Mouse (Mus musculus) intestine, postnatal 0 days (tissue): ENCODE measurements at regions not wholly inside any gene's neighbourhood (a gene's known extent, or its start where the extent isn't known, plus 50 kb on each side); places are given as distances from the start of the nearest gene placed in this dataset.

Experiments
- ATAC-seq: fragments of 200-750 bp; cut with Nextera tagmentation; 2 replicates; pipeline ENCODE4 v1.8.0; 2017; ENCODE audit warnings: mild to moderate bottlenecking, moderate TSS enrichment, moderate library complexity
- H3K27ac ChIP-seq: fragments of 300-500 bp; sonication (generic); 2 replicates; pipeline ENCODE4 v1.5.1; 2014; ENCODE audit warnings: mild to moderate bottlenecking, low read depth, low read length, moderate library complexity
- H3K27me3 ChIP-seq: fragments of 300-500 bp; sonication (generic); replicated peaks from 2 replicates; pipeline ENCODE4 v1.6.1; 2014; ENCODE audit warnings: low read length, mixed read lengths; ENCODE audit not compliant: control insufficient read depth, insufficient read depth
- H3K36me3 ChIP-seq: fragments of 300-500 bp; sonication (generic); 2 replicates; pipeline ENCODE4 v1.6.1; 2014; ENCODE audit warnings: mild to moderate bottlenecking, moderate library complexity; ENCODE audit not compliant: control insufficient read depth, insufficient read depth
- H3K4me1 ChIP-seq: fragments of 300-500 bp; sonication (generic); replicated peaks from 2 replicates; pipeline ENCODE4 v1.6.1; 2014; ENCODE audit warnings: antibody characterized with exemption, low read length, mixed read lengths; ENCODE audit not compliant: control insufficient read depth, insufficient read depth
- H3K4me2 ChIP-seq: fragments of 300-500 bp; sonication (generic); replicated peaks from 2 replicates; pipeline ENCODE4 v1.6.1; 2014; ENCODE audit warnings: low read depth, mild to moderate bottlenecking, moderate library complexity
- H3K4me3 ChIP-seq: fragments of 300-500 bp; sonication (generic); 2 replicates; pipeline ENCODE4 v1.5.1; 2014; ENCODE audit warnings: low read depth, low read length
- H3K9ac ChIP-seq: fragments of 300-500 bp; sonication (generic); 2 replicates; pipeline ENCODE4 v1.6.1; 2014; ENCODE audit warnings: mild to moderate bottlenecking, low read depth, low read length
- H3K9me3 ChIP-seq: fragments of 300-500 bp; sonication (generic); 2 replicates; pipeline ENCODE4 v1.6.1; 2016; ENCODE audit warnings: mixed run types; ENCODE audit not compliant: control insufficient read depth
- CTCF ChIP-seq: sonication (generic); IDR thresholded peaks from 2 replicates; pipeline ENCODE4 v1.5.1; 2016; ENCODE audit warnings: low read depth, mild to moderate bottlenecking, control low read depth, antibody characterized with exemption, moderate library complexity

- Histone ChIP-seq H3K27ac (no peak overlapping the region), H3K36me3 (no peaks in the 10 kb centered on the region), H3K27me3 (no peaks in the 10 kb centered on the region), H3K4me2 (no peak overlapping the region), H3K4me3 (no peak overlapping the region), H3K4me1 (no peaks in the 10 kb centered on the region), H3K9me3 (no peaks in the 10 kb centered on the region), H3K9ac (no peak overlapping the region)
- ATAC-seq = no peak
- TF ChIP-seq CTCF = no peak
These were observed 50.4 kb upstream of the Flrt2 start for GRCm38 (mm10) chr12:95641628-95642027.
